Mouse (Mus musculus) ovary, postnatal 10 days (tissue): Measurements from ENCODE around the gene Gimap5.
A peak's percentile ranks its signal among the peaks of the same experiment; 100 is the strongest.

ENCODE experiments used
- DNase-seq: peaks from one replicate; pipeline ENCODE4 v3.0.0; 2022; ENCODE audit warnings: low spot score

Gimap5 gene

DNA sequence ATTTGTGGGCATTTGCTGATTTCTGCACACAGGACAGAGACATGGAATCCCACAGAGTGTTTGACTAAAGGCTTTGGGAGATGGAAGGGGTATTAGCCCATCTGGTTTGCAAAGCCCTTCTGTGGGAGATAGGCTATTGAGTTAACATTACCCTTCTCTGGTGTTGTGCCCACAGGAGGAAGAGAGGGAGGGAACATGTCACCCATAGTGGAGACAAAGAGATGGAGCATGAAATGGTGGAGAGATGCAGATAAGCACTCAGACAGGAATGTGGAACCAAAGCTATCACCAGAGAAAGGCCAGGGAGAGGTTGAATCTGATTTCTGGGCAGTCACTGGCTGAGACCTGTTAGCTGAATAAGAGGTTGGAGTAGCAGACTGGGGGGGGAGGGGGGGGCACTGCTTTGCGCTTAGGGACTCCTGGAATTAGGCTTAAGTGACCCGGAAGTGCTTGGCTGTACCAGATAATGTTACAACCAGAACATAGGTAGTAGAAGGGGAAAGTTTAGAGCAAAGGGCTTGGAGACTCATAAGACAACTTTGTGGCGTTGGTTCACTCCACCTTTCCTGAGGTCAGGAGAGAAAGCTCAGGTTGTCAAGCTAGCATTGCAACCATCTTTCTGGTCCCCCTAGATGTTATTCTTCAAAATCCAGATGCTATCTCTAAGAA, 5.4 kb upstream of the Gimap5 start:
- no peak for DNase-seq

DNA sequence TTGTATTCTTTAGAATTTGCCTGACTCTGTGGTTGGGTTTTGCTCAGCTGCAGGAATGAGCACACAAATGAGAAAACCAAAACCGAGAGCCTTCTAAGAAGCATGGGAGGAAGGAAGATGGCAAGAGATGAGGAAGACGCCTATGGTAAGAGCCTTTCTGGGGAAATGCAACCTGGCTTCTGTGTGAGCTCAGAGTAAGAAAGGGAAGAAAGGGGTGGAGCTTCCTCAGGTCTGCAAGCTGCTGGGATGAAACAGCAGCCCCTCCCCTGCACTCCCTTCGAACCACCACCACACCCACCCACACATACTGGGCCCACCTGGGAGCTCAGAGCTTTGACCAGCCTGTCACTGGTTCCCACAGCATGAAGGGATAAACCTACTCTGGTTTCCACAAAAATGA, 4.7 kb upstream of the Gimap5 start:
- no peak for DNase-seq

DNA sequence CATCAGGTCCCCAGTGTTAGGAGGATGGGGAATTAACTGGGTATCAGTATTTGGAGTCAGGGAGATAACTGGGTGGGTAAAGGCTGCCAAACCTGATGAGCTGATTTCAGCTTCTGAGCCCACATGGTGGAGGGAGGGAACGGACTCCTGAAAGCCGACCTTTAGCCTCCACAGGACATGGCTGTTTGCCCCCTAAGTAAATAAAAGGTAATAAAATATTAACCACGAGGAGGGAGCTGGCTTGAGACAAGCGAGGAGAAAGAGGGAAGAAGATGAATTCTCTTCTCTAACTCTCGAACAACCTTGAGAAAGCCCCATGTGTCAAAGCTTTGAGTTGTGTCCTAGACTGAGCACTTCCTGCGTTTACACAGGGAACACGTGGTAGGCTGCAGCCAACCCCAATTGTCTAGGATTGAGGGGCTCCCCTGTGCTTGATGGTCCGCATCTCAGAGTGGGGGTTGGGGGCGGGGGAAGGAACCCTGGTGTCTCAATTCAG, 4.2 kb upstream of the Gimap5 start:
- no peak for DNase-seq

DNA sequence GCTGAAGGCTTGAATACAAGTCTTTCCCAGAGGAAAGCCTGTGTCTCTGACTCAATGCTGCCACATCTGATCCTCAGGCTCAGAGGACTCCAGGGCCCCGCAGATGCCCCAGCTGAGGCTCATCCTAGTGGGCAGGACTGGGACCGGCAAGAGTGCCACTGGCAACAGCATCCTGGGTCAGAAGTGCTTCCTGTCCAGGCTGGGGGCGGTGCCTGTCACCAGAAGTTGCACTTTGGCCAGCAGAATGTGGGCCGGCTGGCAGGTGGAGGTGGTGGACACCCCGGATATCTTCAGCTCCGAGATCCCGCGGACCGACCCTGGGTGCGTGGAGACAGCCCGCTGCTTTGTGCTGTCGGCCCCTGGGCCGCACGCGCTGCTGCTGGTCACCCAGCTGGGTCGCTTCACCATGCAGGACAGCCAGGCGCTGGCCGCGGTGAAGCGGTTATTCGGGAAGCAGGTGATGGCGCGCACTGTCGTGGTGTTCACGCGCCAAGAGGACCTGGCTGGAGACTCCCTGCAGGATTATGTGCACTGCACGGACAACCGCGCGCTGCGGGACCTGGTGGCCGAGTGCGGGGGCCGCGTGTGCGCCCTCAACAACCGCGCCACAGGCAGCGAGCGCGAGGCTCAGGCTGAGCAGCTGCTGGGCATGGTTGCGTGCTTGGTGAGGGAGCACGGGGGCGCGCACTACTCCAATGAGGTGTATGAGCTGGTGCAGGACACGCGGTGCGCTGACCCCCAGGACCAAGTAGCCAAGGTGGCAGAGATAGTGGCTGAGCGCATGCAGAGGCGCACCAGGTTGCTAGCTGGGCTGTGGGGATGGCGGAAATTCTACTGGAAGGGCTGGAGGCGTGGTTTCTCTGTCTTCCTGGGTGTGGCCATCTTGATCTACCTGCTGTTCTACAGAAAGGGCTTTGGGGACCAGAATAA, 3.3 kb upstream of the Gimap5 start:
- DNase-seq = no peak

DNA sequence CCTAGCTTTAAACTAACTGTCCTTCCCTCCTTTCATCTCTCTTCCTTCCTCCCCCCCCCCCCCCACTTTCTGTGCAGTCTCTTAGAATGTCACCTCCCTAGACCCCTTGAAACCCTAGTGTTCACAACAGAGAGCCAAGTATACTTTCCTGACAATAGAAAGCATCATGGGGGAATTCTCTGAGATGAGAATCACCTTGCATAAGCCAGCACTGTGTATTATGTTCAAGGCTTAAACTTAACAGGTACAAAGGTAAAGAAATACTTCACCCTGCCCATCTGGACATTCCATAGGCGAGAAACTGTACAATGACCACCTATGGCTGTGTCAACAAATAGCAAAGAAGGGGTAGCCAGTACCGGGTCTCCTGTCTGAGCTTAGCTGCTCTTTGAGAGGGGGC, 507 bp upstream of the Gimap5 start:
- no peak for DNase-seq

DNA sequence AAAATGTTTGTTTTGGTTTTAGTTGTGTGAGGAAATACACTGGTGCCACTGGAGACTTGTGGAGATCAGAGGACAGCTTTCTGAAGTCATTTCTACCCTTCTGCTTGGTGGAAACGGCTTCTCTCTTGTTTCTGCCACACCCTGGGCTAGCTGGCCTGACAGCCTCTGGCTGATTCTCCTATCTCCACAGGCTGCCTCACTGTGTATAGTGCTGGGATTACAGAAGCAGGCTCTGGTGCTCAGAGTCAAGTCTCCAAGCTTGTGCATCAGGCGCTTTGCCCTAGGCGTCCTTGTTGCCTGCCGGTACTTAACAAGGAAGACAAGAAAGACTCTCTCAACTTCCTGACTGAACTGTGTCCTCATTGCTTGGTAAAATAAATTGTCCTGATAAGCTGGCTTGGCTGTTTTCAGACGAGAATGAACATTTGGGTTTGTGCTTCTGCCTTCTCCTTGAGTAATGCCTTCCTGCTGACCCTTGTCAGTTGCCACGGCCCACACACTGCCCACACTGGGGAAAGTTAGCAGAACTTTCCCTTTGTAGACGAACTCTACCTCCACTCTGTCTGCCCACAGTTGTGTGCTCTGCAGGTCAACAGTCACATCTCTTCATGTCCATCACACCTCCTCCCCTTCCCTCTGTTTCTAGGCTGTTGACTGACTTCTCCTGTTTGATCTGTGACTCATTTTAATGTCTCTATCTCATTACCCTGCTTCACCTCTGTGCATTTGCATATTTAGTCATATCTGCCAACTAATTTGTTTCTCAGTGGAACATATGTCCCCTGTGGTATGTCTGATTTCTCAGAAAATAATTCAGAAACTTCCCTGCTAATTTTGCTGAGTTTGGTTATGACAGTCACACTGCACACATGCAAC, 1.3 kb downstream of the Gimap5 start:
- no peak for DNase-seq

DNA sequence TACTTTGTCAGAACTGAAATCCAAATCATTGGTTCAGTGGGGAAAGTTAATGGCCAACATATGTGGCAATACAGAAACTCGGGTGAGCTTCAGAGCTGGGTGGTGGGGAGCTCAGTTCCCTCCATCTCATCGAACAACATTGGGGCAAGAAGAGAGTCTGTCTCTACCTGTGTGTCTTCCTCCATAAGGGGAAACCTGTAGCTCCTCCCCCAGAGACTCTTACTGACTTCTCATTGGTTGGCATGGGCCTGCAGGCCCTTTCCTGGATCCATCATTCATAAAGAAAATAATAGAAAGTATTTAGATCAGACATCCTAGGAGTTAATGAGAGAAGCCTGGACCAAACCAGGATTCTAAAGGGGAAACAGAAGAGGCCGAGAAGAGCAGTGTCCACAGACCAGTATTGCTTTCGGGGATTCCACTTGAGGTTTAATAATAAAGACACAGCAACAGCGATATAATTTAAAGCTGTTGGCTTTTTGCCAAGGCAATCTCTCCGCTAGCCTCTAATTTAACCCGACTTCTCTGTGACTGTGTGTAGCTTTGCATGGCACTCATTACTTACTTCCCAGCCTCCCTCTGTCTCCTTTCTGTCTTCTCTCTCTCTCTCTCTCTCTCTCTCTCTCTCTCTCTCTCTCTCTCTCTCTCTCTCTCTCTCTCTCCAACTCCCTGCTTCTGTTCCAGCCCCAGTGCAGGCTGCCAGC, 17.7 kb downstream of the Gimap5 start:
- DNase-seq = no peak

DNA sequence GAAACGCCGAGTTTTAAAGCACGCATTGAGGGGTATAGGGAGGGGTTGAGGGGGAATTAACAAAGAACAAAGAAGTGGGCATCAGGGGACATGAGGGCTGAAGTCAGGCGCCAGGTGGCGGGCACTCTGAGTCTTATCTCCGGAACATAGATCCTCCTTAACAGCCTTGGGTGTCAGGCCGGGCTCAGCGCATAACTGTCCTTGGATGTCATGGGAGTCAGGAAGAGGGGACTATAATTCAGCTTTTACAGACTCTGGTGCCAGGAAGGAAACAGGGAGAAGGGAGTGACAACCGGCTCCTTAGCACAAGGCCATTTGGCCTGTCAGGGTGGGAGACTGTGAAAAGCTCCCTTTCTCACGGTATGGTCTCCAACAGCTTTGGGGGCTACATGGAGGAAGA, 18.5 kb downstream of the Gimap5 start:
- no peak for DNase-seq

DNA sequence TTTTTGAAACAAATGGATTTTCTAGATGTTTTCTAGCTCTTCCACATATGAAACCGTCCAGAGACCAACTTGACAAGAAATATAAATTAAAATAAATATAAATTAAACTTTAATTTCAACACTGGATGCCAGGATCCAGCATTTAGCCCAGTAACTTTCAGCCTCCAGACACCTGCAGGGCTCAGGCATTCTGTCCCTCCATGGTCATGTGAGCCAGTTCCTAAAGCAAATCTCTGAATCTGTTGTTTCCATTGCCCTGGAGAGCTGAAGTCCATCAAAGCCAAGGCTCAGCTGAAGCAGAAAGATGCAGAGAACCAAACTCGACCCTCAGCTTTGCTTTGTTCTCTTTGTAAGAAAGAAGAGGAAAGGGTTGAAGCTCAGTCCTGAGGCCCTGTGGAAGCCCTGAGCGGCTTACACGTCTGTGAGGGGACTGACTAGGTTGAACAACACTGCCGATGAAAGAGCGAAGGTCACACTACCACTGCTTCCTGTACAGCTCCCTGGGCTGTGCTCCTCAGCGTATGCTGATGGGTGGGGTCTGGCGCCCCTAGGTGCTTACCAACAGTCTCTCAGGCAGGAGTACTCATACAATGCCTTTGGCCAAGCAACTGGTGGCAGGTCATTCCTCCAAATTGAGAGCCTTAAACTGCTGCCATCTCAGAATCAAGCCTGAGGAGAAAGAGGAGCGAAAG, 22.3 kb downstream of the Gimap5 start:
- DNase-seq = no peak

DNA sequence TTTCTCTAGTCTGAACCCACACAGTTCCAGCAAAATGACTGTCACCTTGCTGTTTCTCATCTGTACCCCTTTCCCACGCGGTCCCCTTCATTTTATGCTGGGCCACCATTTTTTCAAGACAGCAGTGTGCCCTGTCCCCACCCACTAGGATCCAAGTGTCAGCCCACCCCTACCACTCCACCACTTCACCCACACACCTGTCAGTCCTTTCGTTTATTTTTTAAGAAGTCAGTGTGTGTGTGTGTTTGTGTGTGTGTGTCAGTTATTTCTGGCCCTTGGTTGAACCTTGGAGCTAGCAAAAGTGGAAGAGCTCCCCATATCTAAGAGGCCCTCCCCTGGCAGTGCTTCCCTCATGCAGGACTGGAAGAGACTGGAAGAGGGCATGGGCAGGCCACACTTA, 22.9 kb downstream of the Gimap5 start:
- no peak for DNase-seq

DNA sequence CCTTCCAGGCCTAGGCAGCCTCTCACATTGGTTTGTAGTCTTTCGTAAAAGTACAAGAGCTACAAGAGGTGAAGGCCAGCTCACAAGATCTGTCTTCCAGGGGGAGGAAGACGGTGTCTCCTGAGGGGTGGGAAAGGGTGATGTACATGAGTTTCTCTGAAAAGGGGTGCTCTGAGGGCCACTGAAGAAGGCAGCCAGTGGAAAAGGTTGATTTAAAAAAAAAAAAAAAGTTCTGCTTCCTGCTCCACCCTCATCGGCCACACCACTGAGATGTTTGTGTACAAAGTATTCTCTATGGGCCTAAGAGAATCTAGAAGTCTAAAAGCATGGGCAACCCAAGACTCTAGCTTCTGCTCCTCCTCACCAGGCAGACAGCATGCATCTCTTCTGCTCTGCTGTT, 24.7 kb downstream of the Gimap5 start, which contains the start of gene Gimap3:
Gene Gimap3 (minus strand): TSS at position 156 of the 400 bp plus-strand sequence.
- no peak for DNase-seq

DNA sequence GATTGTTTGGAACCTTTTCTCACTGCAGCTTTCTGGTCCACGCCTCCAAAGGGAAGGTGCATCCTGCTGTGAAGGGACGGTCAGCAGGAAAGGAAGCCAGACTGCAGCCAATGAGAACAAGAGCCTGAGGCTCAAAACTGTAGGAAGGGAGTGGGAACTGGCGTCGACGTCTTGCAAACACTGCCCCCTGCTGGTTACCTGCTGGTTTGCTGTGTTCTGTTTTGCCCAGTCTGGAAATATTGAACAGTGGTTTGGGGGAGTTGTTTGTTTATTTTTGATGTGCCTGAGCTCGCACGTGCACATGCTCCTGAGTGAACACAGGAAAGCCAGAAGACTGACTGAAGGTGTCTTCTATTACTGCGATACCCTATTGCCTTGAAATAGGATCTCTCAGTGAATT, 26.0 kb downstream of the Gimap5 start:
- peak; percentile 58 for DNase-seq

DNA sequence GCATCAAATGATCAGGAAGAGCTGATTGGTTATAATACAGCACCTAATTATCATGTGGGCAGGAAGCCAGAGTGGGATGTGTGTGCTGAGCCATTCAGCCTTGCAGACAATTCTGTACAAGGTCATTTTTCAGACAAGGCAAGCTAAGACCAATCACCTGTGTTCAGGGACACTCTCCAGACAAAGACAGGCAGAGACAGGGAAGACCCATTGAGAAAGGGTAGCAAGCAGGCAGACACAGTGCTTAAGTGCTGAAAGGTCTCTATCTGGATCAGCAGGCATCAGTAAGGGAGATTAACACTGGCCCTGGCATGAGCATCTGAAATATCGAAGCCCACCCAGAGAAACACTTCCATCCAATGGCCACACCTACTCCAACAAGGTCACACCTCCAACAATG, 38.4 kb downstream of the Gimap5 start:
- no peak for DNase-seq

DNA sequence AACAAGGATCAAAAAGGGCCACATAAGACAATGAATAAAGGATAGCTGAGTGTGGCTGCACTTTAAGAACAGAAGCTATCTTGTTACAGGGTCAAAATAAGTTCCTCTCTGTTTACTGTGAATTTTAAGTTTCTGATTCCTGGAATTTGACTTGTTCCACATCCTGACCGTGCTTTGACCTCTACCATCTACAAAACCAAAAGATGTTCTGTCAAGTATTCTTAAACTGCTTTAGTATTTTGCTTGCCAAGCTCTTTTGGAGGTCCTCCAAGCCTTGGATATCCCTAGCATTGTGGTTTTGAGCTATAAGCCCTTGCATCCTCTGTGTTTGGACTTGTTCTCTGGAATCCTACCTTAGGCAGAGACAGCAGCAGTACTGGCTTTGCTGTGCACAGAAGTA, 39.2 kb downstream of the Gimap5 start:
- DNase-seq = no peak

DNA sequence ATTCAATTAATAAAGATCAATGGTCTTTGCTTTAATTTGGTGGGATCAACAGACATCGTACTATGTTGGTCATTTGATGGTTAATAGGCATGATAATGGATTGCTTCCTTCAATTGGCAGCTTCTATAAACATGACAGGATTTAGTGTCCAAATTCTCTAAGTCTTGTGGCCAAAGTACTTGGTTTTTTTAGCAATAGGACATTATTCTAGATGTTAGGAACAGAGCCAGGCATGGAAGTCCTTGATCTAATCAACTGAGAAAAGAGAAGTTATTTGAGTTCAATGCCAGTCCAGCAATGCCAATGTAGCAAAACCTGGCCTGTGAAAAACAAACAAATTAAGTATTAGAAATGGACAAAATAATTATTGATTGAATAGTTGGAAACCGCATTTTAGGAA, 39.6 kb downstream of the Gimap5 start:
- no peak for DNase-seq

DNA sequence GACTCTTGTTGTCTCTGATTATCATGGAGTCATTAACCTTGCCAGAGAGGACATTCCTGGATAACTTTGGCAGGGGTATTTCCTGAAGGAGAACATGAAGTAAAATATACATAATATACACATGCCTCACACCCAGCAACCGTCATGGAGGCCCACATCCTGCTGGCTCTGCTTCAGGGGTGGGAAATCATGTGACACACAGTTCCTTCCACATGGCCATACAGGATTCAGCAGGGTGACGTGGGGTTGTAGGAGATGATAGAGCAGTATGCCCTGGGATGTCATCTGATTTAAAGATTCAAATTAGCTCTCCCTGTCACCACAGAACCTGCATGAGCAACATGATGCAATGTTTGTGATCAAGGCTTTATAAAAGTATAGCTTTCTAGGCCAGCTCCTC, 41.9 kb downstream of the Gimap5 start:
- no peak for DNase-seq

DNA sequence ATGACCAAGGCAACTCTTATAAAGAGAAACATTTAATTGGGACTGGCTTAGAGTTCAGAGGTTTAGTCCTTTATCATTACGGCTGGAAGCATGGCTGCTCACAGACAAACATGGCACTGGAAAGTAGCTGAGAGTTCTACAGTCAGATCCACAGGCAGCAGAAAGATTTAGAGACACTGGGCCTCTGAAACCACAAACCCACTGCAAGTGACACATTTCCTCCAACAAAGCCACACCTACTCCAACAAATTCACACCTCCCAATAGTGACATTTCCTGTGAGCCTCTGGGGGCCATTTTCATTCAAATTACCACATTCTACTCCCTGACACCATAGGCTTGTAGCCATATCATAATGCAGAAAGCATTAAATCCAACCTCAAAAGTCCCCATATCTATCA, 55.9 kb downstream of the Gimap5 start:
- DNase-seq = no peak

DNA sequence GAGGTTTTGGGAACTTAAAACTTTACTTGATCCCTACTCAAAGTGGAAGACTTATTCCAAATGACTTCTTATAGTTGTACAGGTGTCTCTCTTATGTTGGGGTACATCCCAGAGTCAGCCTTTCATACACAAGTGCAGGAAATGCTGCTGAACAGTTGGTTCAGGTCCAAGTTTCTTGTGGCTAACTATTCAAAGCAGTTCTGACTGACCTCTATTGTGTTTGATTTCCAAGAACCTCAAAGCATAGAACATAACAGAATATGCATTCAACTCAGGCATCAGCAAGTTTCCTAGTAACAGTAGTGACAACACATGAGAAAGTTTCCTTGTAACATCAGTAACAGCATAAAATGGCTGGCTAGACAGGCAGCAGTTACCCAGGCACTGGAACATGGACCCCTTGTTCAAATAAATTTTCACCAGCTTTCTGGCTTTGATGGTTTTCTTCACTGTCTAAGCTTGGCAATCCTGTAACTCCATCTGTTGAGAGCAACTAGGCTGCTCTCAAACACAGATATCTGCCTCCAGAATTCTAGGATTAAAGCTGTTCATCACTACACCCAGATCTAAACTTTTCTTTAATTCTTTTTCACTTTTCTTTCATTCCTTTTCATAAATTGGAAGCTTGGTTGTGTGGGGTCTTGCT, 57.5 kb downstream of the Gimap5 start:
- no peak for DNase-seq
